Mouse (Mus musculus) small intestine, adult 2 months (tissue): ENCODE data around the gene Fign. TPM values are rescaled to one million over a fixed set of nuclear protein-coding genes. Genes with fewer than 3 reads are reported as not detected.

Source experiments
- H3K27ac ChIP-seq: fragments of 200-500 bp; 2 replicates; pipeline ENCODE4 v1.5.1; 2012; ENCODE audit warnings: low read depth, low read length, control low read depth, inconsistent platforms; ENCODE audit not compliant: insufficient read depth
- H3K27me3 ChIP-seq: fragments of 200-500 bp; 2 replicates; pipeline ENCODE4 v1.6.1; 2012; ENCODE audit warnings: mild to moderate bottlenecking, moderate library complexity, low read length, inconsistent platforms; ENCODE audit not compliant: control insufficient read depth, insufficient read depth
- H3K36me3 ChIP-seq: fragments of 200-500 bp; 2 replicates; pipeline ENCODE4 v1.6.1; 2012; ENCODE audit warnings: mild to moderate bottlenecking, low read length, control low read depth, inconsistent platforms; ENCODE audit not compliant: control insufficient read depth, insufficient read depth
- H3K4me1 ChIP-seq: fragments of 200-500 bp; 2 replicates; pipeline ENCODE4 v1.6.1; 2012; ENCODE audit warnings: low read length, inconsistent platforms, mixed read lengths; ENCODE audit not compliant: control insufficient read depth, insufficient read depth, insufficient read length
- H3K4me3 ChIP-seq: fragments of 200-500 bp; 2 replicates; pipeline ENCODE4 v1.5.1; 2012; ENCODE audit warnings: low read depth, mild to moderate bottlenecking, control low read depth, inconsistent platforms, low read length, moderate library complexity
- CTCF ChIP-seq: fragments of 200-500 bp; IDR thresholded peaks from 2 replicates; pipeline ENCODE4 v1.5.1; 2012; ENCODE audit warnings: low read depth, mild to moderate bottlenecking, control low read depth, inconsistent platforms, low read length, moderate library complexity, mixed read lengths; ENCODE audit not compliant: insufficient replicate concordance, insufficient read length; ENCODE audit errors: extremely low read depth
- POLR2A ChIP-seq: fragments of 200-500 bp; IDR thresholded peaks from 2 replicates; pipeline ENCODE4 v1.6.1; 2012; ENCODE audit warnings: low read depth, mild to moderate bottlenecking, control low read depth, inconsistent platforms, low read length, moderate library complexity
- WGBS: fragments of 180-500 bp; shearing (Covaris S2); methylation state at CpG from one replicate; pipeline ENCODE4 v1.1.7; 2018; 5-methylcytosine and 5-hydroxymethylcytosine counted together
- polyA plus RNA-seq: library from polyadenylated mRNA; depleted of rRNA; stranded (reverse); fragments of >200 nt; gene quantifications from 2 replicates; pipeline ENCODE4 v1.2.3, GENCODE M21; 2012

Fign gene
- polyA plus RNA-seq, 1 experiment = 0.22 TPM

DNA sequence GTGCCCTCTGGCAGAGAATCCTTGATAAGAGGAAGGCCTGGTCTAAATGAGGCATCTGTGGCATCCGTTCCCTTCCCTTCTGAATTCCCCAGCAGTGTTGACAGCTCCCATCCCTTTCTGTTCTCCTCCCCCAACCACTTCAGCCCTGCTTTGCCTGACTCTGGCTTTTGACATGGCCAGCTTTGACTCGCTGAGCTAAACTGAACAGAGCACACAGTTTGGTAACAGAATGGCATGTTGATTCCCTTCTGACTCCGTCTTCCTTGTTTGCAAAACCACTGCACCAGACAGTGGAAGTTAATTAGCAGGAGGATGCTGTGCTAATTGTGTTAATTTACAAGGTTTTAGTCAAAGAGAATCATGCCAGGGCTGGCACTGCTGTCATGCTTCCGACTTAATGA lies 115.5 kb downstream of the Fign start:
- Histone ChIP-seq H3K4me1 (no peaks in the 10 kb centered on the region), H3K27ac (no peak overlapping the region), H3K4me3 (no peak overlapping the region), H3K36me3 (no peaks in the 10 kb centered on the region), H3K27me3 (no peaks in the 10 kb centered on the region)
- TF ChIP-seq CTCF (no peak), POLR2A (no peak)
- WGBS = 62% methylated on average over 4 of the region's 4 CpGs

DNA sequence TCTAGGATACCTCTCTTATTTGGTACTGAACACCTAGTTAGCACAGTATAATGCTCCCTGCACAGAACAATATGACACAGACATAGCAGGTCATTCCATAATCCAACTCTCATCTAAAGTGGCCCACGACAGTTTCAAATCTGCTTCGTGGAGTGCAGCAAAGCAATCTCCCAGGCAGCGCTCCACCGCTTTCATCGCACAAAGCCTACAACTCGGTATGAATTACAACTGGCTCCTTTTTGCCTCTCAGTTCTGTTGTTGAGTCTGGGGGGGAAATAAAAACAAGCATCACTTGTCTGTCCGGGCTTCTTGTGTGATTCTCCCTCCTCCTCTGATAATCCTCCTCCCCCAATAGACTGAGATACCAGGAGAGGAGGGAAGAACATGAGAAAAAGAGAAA lies 116.4 kb downstream of the Fign start:
- Histone ChIP-seq H3K36me3 (no peaks in the 10 kb centered on the region), H3K4me3 (no peak overlapping the region), H3K4me1 (no peaks in the 10 kb centered on the region), H3K27ac (no peak overlapping the region), H3K27me3 (no peaks in the 10 kb centered on the region)
- 81% methylated on average over 7 of the region's 7 CpGs for WGBS
- no peak for TF ChIP-seq CTCF
- TF ChIP-seq POLR2A = no peak

GRCm38 (mm10) chr2:63969633-63970032 lies 128.2 kb downstream of the Fign start:
- H3K4me3 ChIP-seq = no peak overlapping the region
- TF ChIP-seq CTCF = no peak
- no peak for TF ChIP-seq POLR2A
- no peak overlapping the region for H3K27ac ChIP-seq
- no peaks in the 10 kb centered on the region for H3K27me3 ChIP-seq
- H3K4me1 ChIP-seq = no peaks in the 10 kb centered on the region
- H3K36me3 ChIP-seq = no peaks in the 10 kb centered on the region
- 51% methylated on average over 4 of the region's 4 CpGs for WGBS

DNA sequence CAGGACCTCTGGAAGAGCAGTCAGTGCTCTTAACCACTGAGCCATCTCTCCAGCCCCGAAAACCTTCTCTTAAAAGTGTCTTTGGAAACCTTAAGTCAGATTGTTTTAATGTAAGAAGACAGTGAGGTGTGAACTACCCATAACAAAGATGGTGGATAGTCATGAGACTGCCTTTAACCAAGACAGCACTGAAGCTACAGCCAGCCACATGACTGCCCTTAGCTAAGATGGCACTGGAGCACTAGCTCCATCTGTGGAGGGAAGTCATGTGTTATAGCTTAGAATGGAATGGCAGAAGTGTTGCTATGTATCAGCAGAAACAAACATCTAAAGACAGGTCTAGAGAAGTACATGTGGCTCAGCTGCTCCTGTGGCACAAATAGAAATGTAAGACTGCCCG lies 166.8 kb downstream of the Fign start:
- H3K4me3 ChIP-seq = no peak overlapping the region
- no peaks in the 10 kb centered on the region for H3K4me1 ChIP-seq
- no peaks in the 10 kb centered on the region for H3K27me3 ChIP-seq
- 86% methylated on average over 2 of the region's 2 CpGs for WGBS
- H3K27ac ChIP-seq = no peak overlapping the region
- TF ChIP-seq POLR2A (no peak), CTCF (no peak)
- H3K36me3 ChIP-seq = no peaks in the 10 kb centered on the region

GRCm38 (mm10) chr2:63926481-63927097 lies 171.2 kb downstream of the Fign start:
- H3K27ac ChIP-seq = no peak overlapping the region
- H3K36me3 ChIP-seq = no peaks in the 10 kb centered on the region
- WGBS = 41% methylated on average over 4 of the region's 4 CpGs
- no peak overlapping the region for H3K4me3 ChIP-seq
- no peaks in the 10 kb centered on the region for H3K27me3 ChIP-seq
- TF ChIP-seq POLR2A (no peak), CTCF (no peak)
- no peaks in the 10 kb centered on the region for H3K4me1 ChIP-seq

- H3K4me1 ChIP-seq = no peaks in the 10 kb centered on the region
- H3K36me3 ChIP-seq = no peaks in the 10 kb centered on the region
- WGBS = 39% methylated on average over 4 of the region's 4 CpGs
- TF ChIP-seq POLR2A (no peak), CTCF (no peak)
- H3K4me3 ChIP-seq = no peak overlapping the region
- no peaks in the 10 kb centered on the region for H3K27me3 ChIP-seq
- no peak overlapping the region for H3K27ac ChIP-seq
Observed at GRCm38 (mm10) chr2:63925721-63926235, 172.1 kb downstream of the Fign start.
